Mouse (Mus musculus) spleen, adult 2 months (tissue): Measurements from ENCODE around the gene Gm44502.

ENCODE experiments used
- CTCF ChIP-seq: fragments of 200-500 bp; IDR thresholded peaks from 2 replicates; pipeline ENCODE4 v1.5.1; 2011; ENCODE audit warnings: mild to moderate bottlenecking, inconsistent platforms; ENCODE audit not compliant: insufficient read depth, insufficient read length, insufficient replicate concordance; ENCODE audit errors: extremely low read depth
- POLR2A ChIP-seq: fragments of 200-500 bp; IDR thresholded peaks from 2 replicates; pipeline ENCODE4 v1.6.1; 2011; ENCODE audit warnings: low read depth, low read length, inconsistent platforms

- TF ChIP-seq POLR2A (no peak), CTCF (no peak)
Measured at GRCm38 (mm10) chr15:89431806-89432205, 2.3 kb upstream of the Gm44502 start.
